Mouse (Mus musculus) liver, postnatal 0 days (tissue): ENCODE data around the gene 9530003J23Rik.

Experiments
- CTCF ChIP-seq: sonication (generic); IDR thresholded peaks from 2 replicates; pipeline ENCODE4 v1.5.1; 2016; ENCODE audit warnings: antibody characterized with exemption, low read depth
- EP300 ChIP-seq: IDR thresholded peaks from 2 replicates; pipeline ENCODE4 v1.6.1; 2016; ENCODE audit warnings: antibody characterized with exemption, low read depth, mild to moderate bottlenecking

DNA sequence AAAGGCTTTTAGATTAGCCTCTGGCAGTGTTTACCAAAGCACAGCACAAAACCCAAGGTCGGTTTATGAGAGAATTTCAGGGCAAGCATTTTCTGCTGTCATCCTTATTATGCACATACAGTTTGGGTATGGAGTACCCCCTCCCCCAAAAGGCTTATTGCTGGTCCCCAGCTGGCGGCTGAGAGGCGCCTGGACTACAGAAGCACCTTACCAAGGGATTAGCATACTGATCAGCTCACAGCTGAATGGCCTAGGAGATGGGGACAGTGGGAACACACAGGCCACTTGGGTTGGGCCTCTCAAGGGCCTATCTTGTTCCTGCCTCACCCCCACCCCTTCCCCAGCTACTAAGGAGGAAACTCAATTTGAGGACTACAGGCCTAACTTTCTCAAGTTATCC is 15.7 kb downstream of the 9530003J23Rik start:
- no peak for TF ChIP-seq CTCF
- no peak for TF ChIP-seq EP300
